Comparison of ENCODE assay signal across 20 mouse cellular contexts in the genomic region with DNA sequence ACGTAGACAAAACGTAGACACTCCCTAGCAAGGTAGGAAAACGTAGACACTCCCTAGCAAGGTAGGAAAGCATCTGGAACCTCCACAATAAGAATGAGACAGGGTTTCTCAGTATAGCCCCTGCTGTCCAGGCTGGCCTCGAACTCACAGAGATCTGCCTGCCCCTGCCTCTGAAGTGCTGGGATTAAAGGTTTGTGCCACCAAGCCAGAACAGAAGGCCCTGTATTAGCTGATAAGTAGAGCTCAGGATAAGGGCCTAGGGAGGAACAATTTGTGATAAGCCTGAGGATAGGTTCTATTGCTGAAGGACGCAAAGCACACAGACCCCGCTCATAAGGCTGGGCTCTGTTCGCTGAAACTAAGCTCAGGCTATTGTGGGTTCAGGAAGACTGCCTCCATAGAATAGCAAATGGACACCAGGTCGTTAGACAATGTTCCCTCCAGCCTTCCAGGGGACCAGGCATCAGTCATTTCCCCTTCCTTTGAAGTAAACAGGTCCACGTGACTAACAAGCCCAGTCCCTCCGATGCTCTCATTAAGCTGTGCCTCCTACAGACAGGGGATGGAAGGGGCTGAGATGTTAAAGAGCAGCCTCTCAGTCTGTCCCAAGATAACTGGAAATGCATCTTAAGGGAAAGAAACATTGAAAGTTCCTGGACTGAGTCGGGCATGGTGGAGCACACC. TPM values are rescaled to one million over a fixed set of nuclear protein-coding genes. Genes with fewer than 3 reads are reported as not detected.
"Had no signal": no experiment of that assay in that cellular context is flagged by ENCODE, and none has a peak within 500 bp of the region (broad histone marks: within the 10 kb centered on the region; RNA-seq: fewer than 3 reads in every experiment).

No protein-coding gene starts in this region.

- ATAC-seq: liver, embryonic 12.5 days; midbrain, embryonic 16.5 days had no signal

- H3K4me2 ChIP-seq: limb, embryonic 15.5 days; liver, embryonic 12.5 days; lung, embryonic 15.5 days; midbrain, embryonic 12.5 days had no signal

- H3K27ac ChIP-seq: limb, embryonic 15.5 days; liver, embryonic 12.5 days; lung, embryonic 15.5 days; macrophage; midbrain, embryonic 12.5 days had no signal

- DNase-seq: lung, postnatal 14 days; spleen, adult 18-20 months; thymus, adult 18-20 months; thymus, postnatal 36 days had no signal

- H3K9ac ChIP-seq: limb, embryonic 15.5 days; liver, embryonic 12.5 days; lung, embryonic 15.5 days; midbrain, embryonic 12.5 days had no signal

- H3K4me3 ChIP-seq: limb, embryonic 15.5 days; liver, embryonic 12.5 days; lung, embryonic 15.5 days; midbrain, embryonic 12.5 days had no signal

- H3K4me1 ChIP-seq: limb, embryonic 15.5 days; lung, embryonic 15.5 days; midbrain, embryonic 12.5 days had no signal

- H3K9me3 ChIP-seq: limb, embryonic 15.5 days; liver, embryonic 12.5 days; lung, embryonic 15.5 days; midbrain, embryonic 12.5 days had no signal

- H3K27me3 ChIP-seq: limb, embryonic 15.5 days; lung, embryonic 15.5 days; midbrain, embryonic 12.5 days had no signal

- H3K36me3 ChIP-seq: limb, embryonic 15.5 days; liver, embryonic 12.5 days; lung, embryonic 15.5 days; midbrain, embryonic 12.5 days had no signal

RNA-seq across cellular contexts. Expression of a gene that starts 8.3 kb away (rescaled TPM):
- total RNA-seq: layer of hippocampus, adult 8-10 months; layer of hippocampus, postnatal 14 days; left cerebral cortex, adult 18-20 months; left cerebral cortex, postnatal 25 days; megakaryocyte-erythroid progenitor cell, adult 5-6 weeks had no signal
- polyA plus RNA-seq: limb, embryonic 11.5 days; midbrain, embryonic 12.5 days; midbrain, embryonic 16.5 days; neural tube, embryonic 14.5 days had no signal

RNA-seq across cellular contexts. Expression of a gene that starts 44.0 kb away (rescaled TPM):
- total RNA-seq: layer of hippocampus, postnatal 14 days; left cerebral cortex, adult 18-20 months; megakaryocyte-erythroid progenitor cell, adult 5-6 weeks had no signal
- polyA plus RNA-seq: kidney, embryonic 16.5 days; large intestine, adult 2 months; liver, embryonic 12.5 days; liver, embryonic 16.5 days; macrophage; midbrain, embryonic 12.5 days; midbrain, embryonic 16.5 days; neural tube, embryonic 14.5 days had no signal
